Mouse (Mus musculus) effector memory CD4-positive, alpha-beta T cell, adult 7 months (primary cell): ENCODE results near the gene Msh6. TPM values are rescaled to one million over a fixed set of nuclear protein-coding genes. Genes with fewer than 3 reads are reported as not detected.

Experiments
- polyA plus RNA-seq: library from polyadenylated mRNA; unstranded; fragments of 100-300 nt; shearing (Covaris generic); gene quantifications from one replicate; pipeline ENCODE4 v1.2.1, GENCODE M21; 2017

The Msh6 gene
- polyA plus RNA-seq = 25.0 TPM

GRCm38 (mm10) chr17:87974629-87975228 lies at the start of gene Msh6:
Gene Msh6 (plus strand): TSS chr17:87975062.

Other genes starting within 250 kb of the Msh6 start
- gene Kcnk12, start 177.1 kb upstream of the Msh6 start, polyA plus RNA-seq = not detected
- not detected for gene Rpl36-ps4, start 54.1 kb upstream of the Msh6 start, polyA plus RNA-seq
- gene Fbxo11, start 90.2 kb downstream of the Msh6 start, polyA plus RNA-seq = 16.3 TPM